Mouse (Mus musculus) brain, embryonic 14.5 days (tissue): ENCODE results near the gene Strada. TPM values are rescaled to one million over a fixed set of nuclear protein-coding genes. Genes with fewer than 3 reads are reported as not detected.
A peak's percentile ranks its signal among the peaks of the same experiment; 100 is the strongest.

Experiments
- DNase-seq: peaks from one replicate; pipeline ENCODE4 v3.0.0-alpha.2; 2011; ENCODE audit warnings: low read depth
- CTCF ChIP-seq: fragments of 200-500 bp; IDR thresholded peaks from 2 replicates; pipeline ENCODE4 v1.5.1; 2012; ENCODE audit warnings: inconsistent platforms, mild to moderate bottlenecking, moderate library complexity, borderline replicate concordance; ENCODE audit not compliant: insufficient read depth, insufficient read length; ENCODE audit errors: extremely low read depth
- POLR2A ChIP-seq: fragments of 200-500 bp; IDR thresholded peaks from 2 replicates; pipeline ENCODE4 v1.6.1; 2012; ENCODE audit warnings: mild to moderate bottlenecking, inconsistent platforms, borderline replicate concordance; ENCODE audit not compliant: poor library complexity, insufficient read depth, insufficient read length, severe bottlenecking; ENCODE audit errors: extremely low read depth
- polyA plus RNA-seq: library from polyadenylated mRNA; depleted of rRNA; stranded (reverse); fragments of >200 nt; gene quantifications from 2 replicates; pipeline ENCODE4 v1.2.3, GENCODE M21; 2012

Gene Strada
- polyA plus RNA-seq, 1 experiment: 54.3 TPM

DNA sequence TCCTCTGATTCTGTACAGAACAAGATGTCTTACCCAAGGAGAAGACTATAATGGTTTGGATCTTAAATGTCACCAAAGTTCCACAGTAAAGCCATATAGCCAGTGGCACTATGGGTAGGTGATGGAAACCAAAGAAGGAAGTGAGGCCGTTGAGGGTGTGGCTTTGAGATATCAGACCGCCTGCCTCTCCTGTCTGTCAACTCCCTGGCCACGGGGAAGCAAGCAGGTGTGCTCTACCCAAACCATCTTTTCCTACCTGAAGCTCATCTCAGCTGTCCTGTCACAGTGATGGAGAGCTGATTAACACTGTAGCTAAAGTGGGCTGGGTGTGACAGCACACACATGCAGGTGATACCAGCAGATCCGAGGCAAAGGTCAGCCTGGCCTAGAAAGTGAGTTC lies 3.7 kb downstream of the Strada start:
- TF ChIP-seq POLR2A (no peak), CTCF (no peak)
- DNase-seq: no peak

DNA sequence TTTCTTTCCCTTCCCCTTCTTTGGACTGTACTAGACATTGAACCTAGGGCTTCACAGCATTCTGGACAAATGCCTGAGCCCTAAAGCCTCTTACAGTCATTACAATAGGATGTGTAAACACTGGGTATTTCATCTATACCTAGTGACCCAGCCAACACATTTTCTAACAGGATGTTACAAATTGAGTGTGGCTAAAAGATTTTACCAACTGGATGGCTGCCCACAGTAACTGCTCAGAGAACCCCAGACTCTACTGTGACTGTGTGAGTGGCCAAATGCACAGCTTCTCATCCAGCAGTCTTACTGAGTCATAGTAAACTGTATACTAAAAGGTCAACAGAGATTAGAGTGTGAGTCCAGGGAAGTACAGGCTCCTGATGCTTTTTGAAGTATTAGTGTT lies 6.6 kb downstream of the Strada start:
- TF ChIP-seq CTCF (no peak), POLR2A (no peak)
- DNase-seq: no peak

DNA sequence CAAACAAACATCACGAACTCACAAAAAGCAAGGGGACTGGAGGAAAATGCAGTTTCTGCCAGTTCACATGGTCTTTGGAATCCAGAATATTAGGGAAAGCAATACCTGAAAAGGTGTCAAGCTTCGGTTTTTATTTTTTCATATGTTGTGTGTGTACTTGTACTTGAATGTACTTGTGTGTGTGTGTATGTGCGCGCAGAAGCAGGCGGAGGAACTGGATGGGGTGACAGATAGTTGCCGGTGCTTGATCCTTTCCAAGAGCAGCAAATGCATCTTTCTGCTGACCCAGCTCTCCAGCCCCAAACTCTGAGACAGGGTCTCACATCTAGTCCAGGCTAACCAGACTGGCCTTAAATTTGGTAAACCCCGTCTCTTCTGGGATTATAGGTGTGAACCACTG lies 7.1 kb downstream of the Strada start:
- TF ChIP-seq POLR2A (no peak), CTCF (no peak)

DNA sequence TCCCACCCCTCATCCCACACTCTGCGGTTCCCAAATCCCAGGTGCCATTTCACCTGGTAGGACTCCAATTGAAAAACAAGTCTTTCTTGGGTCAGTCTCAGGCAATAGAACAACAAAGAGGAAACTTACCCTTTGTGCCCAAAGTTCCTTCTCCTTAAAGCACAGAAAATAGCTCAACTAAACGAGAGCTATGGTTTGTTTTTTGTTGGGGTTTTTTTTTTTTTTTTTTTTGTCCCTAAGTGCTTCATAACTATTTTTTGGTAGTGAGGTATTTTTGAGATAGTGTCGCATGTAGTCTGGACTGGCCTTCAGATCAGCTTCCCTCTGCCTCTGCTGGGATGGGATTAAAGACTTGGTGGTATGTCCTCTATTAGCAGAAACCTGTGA lies 7.8 kb downstream of the Strada start:
- TF ChIP-seq POLR2A (no peak), CTCF (no peak)

More for the DNA sequence above, 7.1 kb downstream of the Strada start:
- no peak for DNase-seq

DNA sequence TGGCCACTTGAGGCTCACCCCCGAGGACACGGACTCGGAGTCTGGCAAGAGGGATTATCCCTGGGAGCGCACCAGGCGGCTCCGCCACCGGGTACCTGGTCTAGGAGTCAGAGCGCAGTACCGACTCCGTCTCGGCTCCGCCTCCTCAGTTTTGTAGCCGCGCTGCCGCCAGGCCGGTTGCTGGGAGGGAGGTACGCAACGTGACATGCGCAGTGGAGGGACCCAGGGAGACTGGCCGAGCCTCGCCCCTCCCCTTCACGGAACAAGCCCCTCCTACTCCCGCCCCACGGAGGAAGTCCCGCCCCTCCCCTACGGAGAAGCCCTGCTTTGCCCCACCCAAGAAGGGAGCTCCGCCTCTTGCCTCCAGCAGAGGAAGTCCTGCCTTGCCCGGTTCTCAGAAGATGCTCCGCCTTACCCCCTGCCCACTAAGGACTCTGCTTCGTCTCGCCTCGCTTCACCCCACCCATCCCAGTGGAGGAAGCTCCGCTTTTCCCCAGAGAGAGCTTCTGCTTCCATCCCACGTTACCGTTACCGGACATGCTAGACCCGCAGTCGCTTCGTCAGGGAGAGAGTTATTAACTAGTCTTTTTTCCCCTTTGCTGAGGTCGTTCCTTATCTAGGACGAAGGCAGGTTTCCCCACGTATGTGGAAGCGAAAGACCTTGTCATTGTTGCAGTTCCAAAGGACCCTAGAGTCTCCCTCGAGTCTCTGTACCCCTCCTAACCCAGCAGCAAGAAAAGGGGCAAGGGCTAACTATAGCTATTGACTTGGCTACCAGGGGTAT lies 8.4 kb downstream of the Strada start:
- peak; percentile 99 for DNase-seq
- TF ChIP-seq CTCF (0 out of 2 replicates have a peak, but pooled peaks have one; percentile 0), POLR2A (peak; percentile 60; the same call in 1 of the 2 replicates)

More for the DNA sequence above, 7.8 kb downstream of the Strada start:
- DNase-seq: no peak

DNA sequence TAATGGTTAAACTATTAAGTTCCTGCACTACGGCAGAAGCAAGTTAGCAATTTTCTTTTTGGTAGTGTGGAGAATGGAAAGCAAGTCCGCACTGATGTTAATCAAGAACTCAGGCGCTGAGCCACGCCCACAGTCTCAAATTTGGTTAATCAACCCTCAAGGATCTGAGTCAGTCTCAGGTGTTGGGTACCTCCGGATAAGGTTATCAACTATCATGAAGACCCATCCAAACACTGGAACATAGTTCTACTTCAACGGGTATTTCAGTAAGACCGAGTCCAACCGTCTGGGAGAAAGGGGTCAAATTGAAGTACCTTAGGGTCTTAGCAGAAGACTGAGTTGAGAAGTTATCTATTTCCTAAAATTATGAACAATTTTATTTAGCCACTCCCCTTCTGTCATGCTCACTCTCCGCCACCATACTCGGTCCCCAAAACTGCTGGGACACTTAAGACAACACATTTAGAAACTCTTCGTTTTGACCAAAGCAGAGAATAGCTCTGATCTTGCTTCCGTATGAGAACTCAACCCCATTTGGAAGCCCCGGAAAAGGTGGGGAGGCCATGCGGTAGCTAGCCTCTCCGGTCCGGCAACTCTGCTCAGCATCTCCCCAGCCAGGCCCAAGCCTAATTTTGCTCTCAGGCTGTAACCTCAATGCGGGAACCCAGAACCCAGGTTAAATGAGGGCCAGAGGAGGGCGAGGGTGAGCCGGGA lies 9.2 kb downstream of the Strada start:
- no peak for DNase-seq

DNA sequence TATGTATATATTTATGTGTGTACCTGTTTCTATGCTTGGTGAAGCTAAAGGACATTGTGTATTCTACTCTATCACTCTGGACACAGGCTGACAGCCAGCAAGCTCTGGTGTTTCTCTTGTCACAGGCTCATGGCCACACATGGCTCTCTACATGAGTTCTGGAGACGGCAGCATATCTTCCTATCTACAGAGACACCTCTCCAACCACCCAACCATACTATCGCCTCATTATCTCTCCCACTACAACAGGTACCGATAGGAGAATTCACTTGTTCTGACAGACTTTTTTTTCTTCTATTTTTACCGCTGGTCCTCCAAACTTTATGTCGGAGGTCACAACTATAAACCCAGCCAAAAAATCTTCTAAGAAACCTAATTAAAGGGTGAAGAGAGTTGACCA lies 9.7 kb downstream of the Strada start:
- TF ChIP-seq POLR2A: no peak
- TF ChIP-seq CTCF: no peak
- DNase-seq: no peak

More for the DNA sequence above, 9.2 kb downstream of the Strada start:
- TF ChIP-seq CTCF (no peak), POLR2A (no peak)

DNA sequence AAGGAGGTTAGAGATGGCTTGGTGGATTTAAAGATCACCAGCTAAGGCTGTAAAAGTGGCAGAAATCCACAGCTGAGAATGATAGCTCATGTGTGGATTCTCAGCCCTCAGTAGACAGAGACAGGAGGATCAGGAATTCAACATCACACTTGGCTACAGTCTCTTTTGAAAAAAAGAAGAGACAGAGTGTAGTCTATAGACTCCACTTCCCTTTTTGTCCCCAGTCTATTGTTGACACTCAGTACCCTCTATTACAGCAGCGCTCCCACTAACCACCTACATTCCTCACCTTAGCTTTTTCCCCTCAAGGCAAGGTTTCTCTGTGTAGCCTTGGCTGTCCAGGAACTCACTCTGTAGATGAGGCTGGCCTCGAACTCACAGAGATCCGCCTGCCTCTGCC lies 10.3 kb downstream of the Strada start:
- no peak for DNase-seq
- TF ChIP-seq CTCF (no peak), POLR2A (no peak)

DNA sequence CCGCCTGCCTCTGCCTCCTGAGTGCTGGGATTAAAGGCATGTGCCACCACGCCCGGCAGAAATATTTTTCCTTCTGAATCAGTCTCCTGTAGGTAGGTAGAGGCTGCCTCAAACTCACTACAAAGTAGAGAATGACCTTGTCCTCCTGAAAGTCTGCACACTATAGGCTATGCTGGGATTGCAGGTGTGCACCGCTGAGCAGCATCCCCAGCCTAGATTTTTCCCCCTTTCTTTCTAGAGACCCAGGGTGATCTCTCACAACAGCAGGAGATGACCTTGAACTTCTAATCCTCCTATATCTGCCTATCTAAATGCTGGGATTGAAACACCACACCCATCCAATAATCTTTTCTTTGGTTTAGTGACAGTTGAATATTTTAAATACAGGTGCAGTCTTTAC lies 14.6 kb downstream of the Strada start:
- no peak for DNase-seq
- TF ChIP-seq POLR2A (no peak), CTCF (no peak)

DNA sequence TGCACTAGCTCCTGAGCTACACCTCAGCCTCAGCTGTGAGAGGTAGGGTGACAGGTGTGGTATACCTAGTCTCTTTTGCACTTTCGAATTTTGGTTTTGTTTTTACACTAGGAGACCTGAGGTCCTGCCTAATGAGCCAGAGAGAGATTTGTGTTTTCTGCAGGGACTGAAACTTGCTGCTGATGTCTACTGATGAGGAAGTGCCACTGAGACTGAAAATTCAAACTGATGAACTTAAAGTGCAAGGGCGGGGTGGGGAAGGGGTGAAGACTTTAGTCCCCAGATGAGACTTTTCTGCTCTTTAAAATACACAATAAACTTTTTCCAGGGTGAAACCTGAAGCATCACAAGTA lies 21.5 kb downstream of the Strada start:
- no peak for DNase-seq
- TF ChIP-seq POLR2A: no peak
- TF ChIP-seq CTCF: no peak

DNA sequence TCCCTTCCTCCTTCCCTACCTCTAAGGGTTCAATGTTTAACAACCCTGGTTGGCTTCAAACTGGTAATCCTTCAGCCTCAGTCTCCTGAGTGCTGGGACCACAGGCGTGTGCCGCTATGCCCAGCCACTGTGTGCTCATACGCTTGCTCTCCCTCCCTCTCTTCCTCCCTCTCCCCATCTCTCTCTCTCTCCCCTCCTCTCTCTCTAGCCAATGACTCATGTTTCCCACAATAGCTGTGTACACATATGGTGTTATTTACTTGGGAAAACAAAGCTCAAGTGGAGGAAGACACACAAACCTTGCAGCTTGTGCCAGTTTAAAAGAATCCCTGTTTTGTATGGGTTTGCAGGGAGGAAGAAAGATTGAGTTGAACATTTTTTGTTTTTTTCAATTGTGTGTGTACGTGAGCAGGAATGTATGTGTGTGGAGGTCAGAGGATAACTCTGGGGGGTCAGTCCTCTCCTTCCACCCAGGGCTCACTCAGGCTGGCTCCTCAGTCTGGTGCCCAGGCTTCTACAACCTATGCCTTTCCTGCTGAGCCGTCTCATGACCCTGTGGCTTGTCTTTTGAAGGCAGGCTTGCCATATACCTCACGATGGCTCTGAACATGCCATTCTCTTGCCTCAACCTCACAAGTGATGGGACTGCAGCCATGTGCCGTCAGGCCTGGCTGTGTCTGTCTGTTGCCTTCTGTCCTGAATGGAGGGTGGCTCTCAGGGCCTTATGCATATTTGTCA lies 22.1 kb downstream of the Strada start:
- no peak for TF ChIP-seq CTCF
- no peak for TF ChIP-seq POLR2A
- no peak for DNase-seq

DNA sequence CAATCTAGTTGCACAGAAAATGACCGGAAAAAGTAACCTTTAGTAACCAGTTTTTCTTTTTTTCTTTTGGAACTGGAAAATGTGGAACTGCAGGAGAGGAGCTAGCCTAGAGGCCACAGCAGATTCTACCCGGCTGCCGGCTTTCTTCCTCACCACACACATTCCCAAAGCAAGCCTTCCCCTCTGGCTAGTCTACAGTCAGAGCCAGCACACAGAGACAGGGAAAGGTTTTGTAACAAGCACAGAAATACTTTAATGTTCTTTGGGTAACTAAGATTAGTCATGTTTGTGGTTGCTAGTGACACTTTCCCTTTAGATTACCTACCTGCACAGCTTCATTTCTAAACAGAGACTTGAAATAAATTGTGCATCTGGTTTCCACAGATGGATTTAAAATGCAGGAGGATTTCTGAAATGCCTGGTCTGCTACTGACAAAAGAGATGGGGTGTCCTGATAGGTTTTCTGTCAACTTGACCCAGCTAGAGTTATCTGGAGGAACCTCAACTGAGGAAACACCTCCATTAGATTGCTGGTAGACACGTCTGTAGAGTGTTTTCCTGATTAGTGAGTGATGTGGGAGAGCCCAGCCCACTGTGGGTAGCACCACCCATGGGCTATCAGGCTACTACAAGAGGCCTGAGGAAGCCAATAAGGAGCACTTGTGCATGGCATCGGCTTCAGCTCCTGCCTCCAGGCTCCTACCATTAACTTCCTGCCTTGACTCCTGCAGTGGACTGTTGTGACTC lies 23.8 kb downstream of the Strada start:
- TF ChIP-seq POLR2A: no peak
- no peak for TF ChIP-seq CTCF
- DNase-seq: no peak
